Mouse (Mus musculus) CH12.LX (cell line): ENCODE data around the gene Ltn1.

ENCODE experiments used
- CTCF ChIP-seq, 2 experiments: IDR thresholded peaks in 1 of 2; conservative IDR thresholded peaks in 1 of 2; 2 replicates each; pipeline ENCODE4 v1.5.1; 2011 to 2012; ENCODE audit warnings: low read depth in 2 of 2, low read length in 2 of 2, improper control_type of control experiment in 1 of 2, inconsistent platforms in 1 of 2, mild to moderate bottlenecking in 1 of 2, moderate library complexity in 1 of 2
- EP300 ChIP-seq: IDR thresholded peaks from 2 replicates; pipeline ENCODE4 v1.6.1; 2011; ENCODE audit warnings: low read length, improper control_type of control experiment
- ETS1 ChIP-seq: conservative IDR thresholded peaks from 2 replicates; pipeline ENCODE4 v1.6.1; 2012; ENCODE audit warnings: low read depth, mild to moderate bottlenecking, inconsistent platforms, low read length, improper control_type of control experiment, moderate library complexity
- MAFK ChIP-seq: IDR thresholded peaks from 2 replicates; pipeline ENCODE4 v1.6.1; 2011; ENCODE audit warnings: low read length, improper control_type of control experiment; ENCODE audit not compliant: insufficient replicate concordance
- MAZ ChIP-seq: IDR thresholded peaks from 2 replicates; pipeline ENCODE4 v1.6.1; 2012; ENCODE audit warnings: low read depth, mild to moderate bottlenecking, inconsistent platforms, low read length, improper control_type of control experiment, moderate library complexity
- MYC ChIP-seq: IDR thresholded peaks from 2 replicates; pipeline ENCODE4 v1.6.1; 2011; ENCODE audit warnings: low read depth, mild to moderate bottlenecking, improper control_type of control experiment, low read length
- NRF1 ChIP-seq: IDR thresholded peaks from 2 replicates; pipeline ENCODE4 v1.6.1; 2014; ENCODE audit warnings: low read depth, mild to moderate bottlenecking, inconsistent platforms, low read length, improper control_type of control experiment, moderate library complexity
- PAX5 ChIP-seq: IDR thresholded peaks from 2 replicates; pipeline ENCODE4 v1.6.1; 2012; ENCODE audit warnings: low read length, inconsistent platforms, mixed read lengths
- POLR2A ChIP-seq: IDR thresholded peaks from 2 replicates; pipeline ENCODE4 v1.6.1; 2011; ENCODE audit warnings: low read depth, mild to moderate bottlenecking, improper control_type of control experiment, low read length
- RAD21 ChIP-seq: IDR thresholded peaks from 2 replicates; pipeline ENCODE4 v1.6.1; 2011; ENCODE audit warnings: low read depth, mild to moderate bottlenecking, low read length, improper control_type of control experiment, moderate library complexity
- SMC3 ChIP-seq: IDR thresholded peaks from 2 replicates; pipeline ENCODE4 v1.6.1; 2011; ENCODE audit warnings: low read depth, low read length, improper control_type of control experiment
- UBTF ChIP-seq: IDR thresholded peaks from 2 replicates; pipeline ENCODE4 v1.6.1; 2012; ENCODE audit warnings: low read depth, mild to moderate bottlenecking, inconsistent platforms, low read length, improper control_type of control experiment, moderate library complexity
- ZC3H11A ChIP-seq: IDR thresholded peaks from 2 replicates; pipeline ENCODE4 v1.6.1; 2012; ENCODE audit warnings: low read depth, mild to moderate bottlenecking, inconsistent platforms, low read length, improper control_type of control experiment
- ZKSCAN1 ChIP-seq: IDR thresholded peaks from 2 replicates; pipeline ENCODE4 v1.6.1; 2012; ENCODE audit warnings: low read depth, inconsistent platforms, low read length, improper control_type of control experiment, borderline replicate concordance

DNA sequence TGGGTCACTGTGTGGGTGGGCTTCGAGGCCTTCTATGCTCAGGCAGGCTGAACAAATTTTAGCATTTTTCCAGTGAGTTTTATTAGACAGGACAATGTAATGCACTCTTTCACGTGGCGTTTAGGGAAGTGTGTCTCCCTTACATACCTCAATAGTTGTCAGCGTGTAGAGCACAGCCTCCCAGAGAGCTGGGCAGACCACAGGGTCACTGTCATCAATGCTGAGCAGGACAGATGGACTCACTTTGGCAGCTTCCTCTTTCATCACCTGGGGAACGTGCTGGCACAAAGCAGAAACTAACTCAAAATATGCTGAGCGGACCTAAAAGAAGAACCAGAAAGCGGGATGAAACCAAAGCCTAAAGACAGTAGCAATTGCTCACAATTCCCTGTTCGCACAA lies 11.8 kb downstream of the Ltn1 start:
- TF ChIP-seq ZKSCAN1 (no peak), MAZ (no peak), MYC (no peak), CTCF (conservative IDR thresholded peaks at IDR 0.05 in 1 of 2, IDR thresholded peaks at IDR 0.05 in 1 of 2; ENCODE audit: low read depth in 2 of 2, low read length in 2 of 2) (no peak), SMC3 (no peak), MAFK (no peak; the same call in 1 of the 2 replicates), POLR2A (no peak), EP300 (no peak), ETS1 (no peak), NRF1 (no peak), PAX5 (no peak), RAD21 (no peak), UBTF (no peak), ZC3H11A (no peak)
